In the genomic region with DNA sequence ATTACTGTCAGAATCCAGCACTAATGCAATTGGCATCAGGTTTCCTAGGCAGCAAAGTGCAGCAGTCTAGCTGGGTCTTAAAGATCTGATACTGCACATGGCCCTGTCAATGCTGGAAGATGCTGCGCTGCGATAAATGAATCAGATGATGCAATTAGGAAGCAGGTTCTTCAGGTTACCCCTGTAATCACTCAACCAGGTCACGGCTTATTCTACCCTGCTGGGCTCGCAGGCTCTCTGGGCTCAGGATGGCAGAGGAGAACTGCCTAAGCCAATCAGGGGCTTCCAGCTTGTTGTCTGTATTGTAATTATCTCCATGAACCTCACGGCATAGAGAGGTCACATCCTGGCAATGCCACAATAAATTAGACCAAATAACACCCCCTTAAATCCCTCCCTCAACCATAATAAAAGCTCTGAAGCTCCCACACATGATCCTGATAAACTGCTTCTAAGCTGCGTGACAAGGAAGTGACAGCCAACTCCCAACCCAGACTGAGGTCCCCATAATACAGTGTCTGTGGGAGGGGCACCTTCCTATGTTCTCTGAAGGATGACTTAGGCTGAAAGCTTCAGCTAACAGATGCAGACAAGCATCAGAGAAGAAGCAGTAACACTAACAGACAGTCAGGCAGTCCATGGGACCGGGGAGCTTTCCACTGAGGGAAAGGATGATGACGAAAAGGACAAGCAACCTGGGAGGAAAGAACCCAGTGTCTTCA, we compare ENCODE assay signal across 10 mouse cellular contexts.
DNase-seq lines count a peak whose midpoint lies in the region; ATAC-seq and TF ChIP-seq lines count a peak whose summit lies in the region.
"Had no signal": no experiment of that assay in that cellular context is flagged by ENCODE, and none has a peak within 500 bp of the region (broad histone marks: within the 10 kb centered on the region; RNA-seq: fewer than 3 reads in every experiment).

No protein-coding gene starts in this region.

- H3K9me3 ChIP-seq in forebrain, embryonic 15.5 days: no peaks in the 10 kb centered on the region
- H3K9me3 ChIP-seq in limb, embryonic 10.5 days (replicated peaks): no peaks in the 10 kb centered on the region

- 41% methylated on average over 8 of the region's 8 CpGs for WGBS in forebrain, embryonic 15.5 days
- WGBS in limb, embryonic 10.5 days: 40% methylated on average over 8 of the region's 8 CpGs

- peaks cover 20% of the 10 kb centered on the region for H3K4me1 ChIP-seq in forebrain, embryonic 15.5 days
- peaks cover 35% of the 10 kb centered on the region for H3K4me1 ChIP-seq in limb, embryonic 10.5 days

- H3K4me3 ChIP-seq in layer of hippocampus, adult 2 months: no peak overlapping the region
- no peak overlapping the region for H3K4me3 ChIP-seq in forebrain, embryonic 15.5 days
- H3K4me3 ChIP-seq in limb, embryonic 10.5 days: no peak overlapping the region
- H3K4me3 ChIP-seq: myocyte had no signal

- H3K9ac ChIP-seq in forebrain, embryonic 15.5 days (replicated peaks): no peak overlapping the region

- intact Hi-C loops in left cerebral cortex, postnatal 4 days (cut with DNase I): loop anchor here (10.0 kb wide), 1 partner anchor 573 kb away; the partner anchor contains the start of gene Platr25

- ATAC-seq in forebrain, embryonic 15.5 days (replicated peaks): peak; percentile 41; the same call in 1 of the 2 replicates

- H3K36me3 ChIP-seq in forebrain, embryonic 15.5 days: no peaks in the 10 kb centered on the region
- 0 out of 2 replicates have a peak, but pooled peaks cover 4% of the 10 kb centered on the region for H3K36me3 ChIP-seq in limb, embryonic 10.5 days

- no peak overlapping the region for H3K4me2 ChIP-seq in forebrain, embryonic 15.5 days (replicated peaks)

- DNase-seq in layer of hippocampus, adult 2 months (ENCODE audit: low spot score in 2 of 2): no peak
- no peak for DNase-seq in layer of hippocampus, postnatal 36 days
- DNase-seq in limb, embryonic 10.5 days (ENCODE audit: low spot score): peak; percentile 26
- DNase-seq in retina, postnatal 1 day: peak; percentile 81
- DNase-seq in right cerebral cortex, postnatal 4 days: no peak
- no peak for DNase-seq in left cerebral cortex, postnatal 4 days
- DNase-seq: adrenal gland, adult 8-10 months; cerebellum, adult 11 months had no signal

- TF ChIP-seq CTCF in layer of hippocampus, adult 2 months (conservative IDR thresholded peaks at IDR 0.05): no peak

- peak overlapping the region; percentile 79; the same call in 1 of the 2 replicates for H3K27ac ChIP-seq in layer of hippocampus, adult 2 months
- H3K27ac ChIP-seq in forebrain, embryonic 15.5 days (replicated peaks): no peak overlapping the region
- H3K27ac ChIP-seq in limb, embryonic 10.5 days: no peak overlapping the region

- H3K27me3 ChIP-seq in forebrain, embryonic 15.5 days: no peaks in the 10 kb centered on the region
- H3K27me3 ChIP-seq in limb, embryonic 10.5 days (ENCODE audit: low read depth, poor library complexity, severe bottlenecking): no peaks in the 10 kb centered on the region

Comparison
In these comparisons a context has a peak if more than half of its experiments do, and no peak if none do; other contexts are left out.
1. DNase-seq: peak in limb, embryonic 10.5 days (single experiment) and retina, postnatal 1 day (single experiment); none in layer of hippocampus, adult 2 months (0 of 2), layer of hippocampus, postnatal 36 days (0 of 2), right cerebral cortex, postnatal 4 days (single experiment) and left cerebral cortex, postnatal 4 days (single experiment).